Mouse (Mus musculus) lung, adult 2 months (tissue): ENCODE results near the gene Calhm6. TPM values are rescaled to one million over a fixed set of nuclear protein-coding genes. Genes with fewer than 3 reads are reported as not detected.

Source experiments
- DNase-seq: peaks from one replicate; pipeline ENCODE4 v3.0.0; 2022
- H3K4me1 ChIP-seq: fragments of 200-500 bp; 2 replicates; pipeline ENCODE4 v1.6.1; 2011; ENCODE audit warnings: low read length; ENCODE audit not compliant: control insufficient read depth, insufficient read depth
- H3K4me3 ChIP-seq: fragments of 200-500 bp; replicated peaks from 2 replicates; pipeline ENCODE3; 2011; ENCODE audit warnings: low read depth, mild to moderate bottlenecking, control low read depth, low read length; ENCODE audit errors: extremely low read depth
- CTCF ChIP-seq: fragments of 200-500 bp; IDR thresholded peaks from 2 replicates; pipeline ENCODE4 v1.5.1; 2011; ENCODE audit warnings: mild to moderate bottlenecking, low read length, control low read depth; ENCODE audit not compliant: insufficient read depth
- POLR2A ChIP-seq: fragments of 200-500 bp; IDR thresholded peaks from 2 replicates; pipeline ENCODE4 v1.6.1; 2011; ENCODE audit warnings: low read depth, mild to moderate bottlenecking, control low read depth, low read length, borderline replicate concordance; ENCODE audit errors: extremely low read depth
- WGBS: fragments of 180-500 bp; shearing (Covaris S2); methylation state at CpG from one replicate; pipeline ENCODE4 v1.1.7; 2018; 5-methylcytosine and 5-hydroxymethylcytosine counted together
- polyA plus RNA-seq: library from polyadenylated mRNA; depleted of rRNA; stranded (reverse); fragments of >200 nt; gene quantifications from 2 replicates; pipeline ENCODE4 v1.2.3, GENCODE M21; 2012

Calhm6 gene
- polyA plus RNA-seq, 1 experiment = 2.4 TPM

GRCm38 (mm10) chr10:34149772-34150171 lies 22.0 kb upstream of the Calhm6 start:
- Histone ChIP-seq H3K4me3 (no peak overlapping the region), H3K4me1 (no peaks in the 10 kb centered on the region)
- no peak for DNase-seq
- TF ChIP-seq CTCF = no peak
- no peak for TF ChIP-seq POLR2A
- 70% methylated on average over 3 of the region's 3 CpGs for WGBS

DNA sequence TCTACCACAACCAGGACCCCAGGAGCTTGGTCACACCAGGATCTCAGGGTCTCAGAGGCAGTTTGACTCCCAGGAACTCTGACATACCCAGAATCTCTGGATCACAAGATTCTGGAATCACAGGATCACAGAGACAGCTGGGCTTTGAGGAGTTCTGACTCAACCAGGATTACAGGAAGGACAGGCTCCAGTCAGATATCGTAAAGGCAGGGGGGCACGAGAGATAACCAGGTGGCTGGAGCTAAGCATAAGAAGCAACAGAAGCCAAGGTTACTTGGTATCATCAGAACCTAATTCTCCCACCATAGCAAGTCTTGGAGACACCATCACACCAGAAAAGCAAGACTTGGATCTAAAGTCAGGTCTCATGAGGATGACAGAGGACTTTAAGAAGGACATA lies 13.9 kb upstream of the Calhm6 start:
- Histone ChIP-seq H3K4me3 (no peak overlapping the region), H3K4me1 (no peaks in the 10 kb centered on the region)
- DNase-seq = no peak
- TF ChIP-seq CTCF = no peak
- TF ChIP-seq POLR2A = no peak
- 73% methylated on average over 2 of the region's 2 CpGs for WGBS

- WGBS = 52% methylated on average over 4 of the region's 4 CpGs
- no peak overlapping the region for H3K4me3 ChIP-seq
- H3K4me1 ChIP-seq = no peaks in the 10 kb centered on the region
- DNase-seq = no peak
- TF ChIP-seq POLR2A = no peak
- TF ChIP-seq CTCF = no peak
Measured at GRCm38 (mm10) chr10:34139768-34140167, 12.0 kb upstream of the Calhm6 start.

DNA sequence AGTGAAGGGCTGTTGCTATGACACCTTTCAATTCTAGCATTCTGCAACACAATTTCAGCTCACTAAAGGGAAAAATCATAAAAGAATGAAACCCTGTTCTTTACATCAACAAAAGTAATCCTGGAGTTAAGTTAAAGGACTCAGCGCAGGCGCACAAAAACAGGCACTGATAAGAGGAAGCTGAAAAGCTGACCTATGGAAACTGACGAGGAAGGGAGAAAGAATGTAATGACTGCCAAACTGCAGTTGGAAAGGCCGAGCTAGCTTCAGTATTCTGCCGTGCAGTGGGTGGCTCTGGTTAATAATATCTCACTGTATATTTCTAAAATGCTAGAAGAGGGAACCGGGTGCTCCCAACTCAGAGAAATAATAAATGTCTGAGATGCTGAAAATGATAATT lies 10.2 kb upstream of the Calhm6 start:
- TF ChIP-seq CTCF = no peak
- no peak for TF ChIP-seq POLR2A
- Histone ChIP-seq H3K4me3 (no peak overlapping the region), H3K4me1 (no peaks in the 10 kb centered on the region)
- 49% methylated on average over 6 of the region's 6 CpGs for WGBS
- DNase-seq = no peak

DNA sequence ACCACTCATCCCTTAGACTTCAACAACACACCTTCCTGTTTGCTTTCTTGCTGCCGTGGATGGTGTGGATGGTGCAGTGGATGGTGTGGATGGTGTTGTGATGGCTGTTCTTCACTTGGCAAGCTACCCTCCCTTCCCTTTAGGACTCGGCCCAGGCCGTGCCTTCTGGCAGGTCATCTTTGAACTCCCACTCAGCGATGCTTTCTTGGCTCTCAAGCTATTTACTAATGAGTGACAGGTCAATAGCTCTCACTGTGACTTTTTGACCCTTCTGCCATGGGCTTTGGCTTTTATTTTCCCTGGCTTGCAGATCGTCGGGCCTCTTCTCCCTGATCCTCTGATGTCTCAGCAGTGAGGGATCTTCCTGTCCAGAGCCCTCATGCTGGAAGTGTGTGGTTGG lies 8.6 kb upstream of the Calhm6 start:
- WGBS = 41% methylated on average over 6 of the region's 6 CpGs
- no peak for TF ChIP-seq POLR2A
- no peak for TF ChIP-seq CTCF
- DNase-seq = no peak
- Histone ChIP-seq H3K4me3 (no peak overlapping the region), H3K4me1 (no peaks in the 10 kb centered on the region)

DNA sequence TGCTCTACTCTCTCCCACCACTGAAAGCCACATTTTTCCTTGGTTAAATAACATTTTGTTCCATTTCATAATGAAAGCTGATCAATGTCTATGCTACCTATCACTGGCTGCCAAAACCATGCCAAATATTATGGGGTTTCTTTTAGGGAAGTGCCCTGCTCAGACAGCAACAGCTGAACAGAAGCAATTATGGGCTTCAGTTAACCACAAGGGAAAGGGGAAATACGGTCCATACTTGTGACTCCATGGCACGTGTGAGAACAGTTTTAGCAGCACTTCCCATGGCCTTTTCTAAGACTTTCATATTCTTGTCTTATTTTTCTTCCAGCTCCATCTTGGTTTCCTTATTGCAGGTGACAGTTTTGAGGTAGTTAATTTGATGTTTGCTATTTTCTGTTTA lies 3.6 kb upstream of the Calhm6 start:
- TF ChIP-seq CTCF (no peak), POLR2A (no peak)
- no peak for DNase-seq
- 65% methylated on average over 2 of the region's 2 CpGs for WGBS

GRCm38 (mm10) chr10:34128391-34128790 lies 607 bp upstream of the Calhm6 start:
- Histone ChIP-seq H3K4me3 (no peak overlapping the region), H3K4me1 (no peaks in the 10 kb centered on the region)
- no peak for TF ChIP-seq CTCF
- TF ChIP-seq POLR2A = no peak
- no peak for DNase-seq
- WGBS = 68% methylated on average over 6 of the region's 6 CpGs

More for the DNA sequence above, 3.6 kb upstream of the Calhm6 start:
- H3K4me3 ChIP-seq = no peak overlapping the region
- no peaks in the 10 kb centered on the region for H3K4me1 ChIP-seq

GRCm38 (mm10) chr10:34118421-34118820 lies 9.4 kb downstream of the Calhm6 start:
- TF ChIP-seq CTCF (no peak), POLR2A (no peak)
- no peak for DNase-seq
- WGBS = 67% methylated on average over 2 of the region's 2 CpGs

DNA sequence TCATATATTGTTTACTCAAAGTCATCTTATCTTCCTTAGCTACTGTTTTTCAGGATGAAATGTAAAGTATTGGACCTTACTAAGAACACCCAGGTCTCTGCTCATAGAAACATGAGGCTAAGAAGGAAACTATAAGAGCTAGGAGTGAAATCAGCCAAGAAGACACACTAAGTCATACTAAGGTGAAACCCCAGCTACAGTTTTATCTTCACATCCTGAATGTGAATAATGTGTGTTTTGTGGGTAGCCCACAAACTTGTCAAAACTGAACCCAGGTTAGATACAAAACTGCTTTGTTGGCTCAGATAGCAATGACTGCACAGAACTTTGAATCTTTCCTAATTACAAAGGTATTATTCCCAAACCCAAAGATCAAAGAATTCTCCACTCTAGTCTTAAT lies 10.0 kb downstream of the Calhm6 start:
- no peak for DNase-seq
- Histone ChIP-seq H3K4me1 (no peaks in the 10 kb centered on the region), H3K4me3 (no peak overlapping the region)
- TF ChIP-seq CTCF = no peak
- TF ChIP-seq POLR2A = no peak

More at GRCm38 (mm10) chr10:34118421-34118820, 9.4 kb downstream of the Calhm6 start:
- Histone ChIP-seq H3K4me1 (no peaks in the 10 kb centered on the region), H3K4me3 (no peak overlapping the region)

GRCm38 (mm10) chr10:34117131-34117530 lies 10.7 kb downstream of the Calhm6 start:
- Histone ChIP-seq H3K4me1 (no peaks in the 10 kb centered on the region), H3K4me3 (no peak overlapping the region)
- no peak for DNase-seq
- TF ChIP-seq CTCF = no peak
- no peak for TF ChIP-seq POLR2A
- 46% methylated on average over 3 of the region's 3 CpGs for WGBS
